Mouse (Mus musculus) C2C12 (cell line): ENCODE measurements around the gene Gm9376. TPM values are rescaled to one million over a fixed set of nuclear protein-coding genes. Genes with fewer than 3 reads are reported as not detected.

Experiments
- H3K27me3 ChIP-seq: one replicate; pipeline ENCODE4 v1.6.1; 2011; ENCODE audit not compliant: control insufficient read depth, insufficient read depth, insufficient read length
- H3K36me3 ChIP-seq: one replicate; pipeline ENCODE4 v1.6.1; 2011; ENCODE audit not compliant: control insufficient read depth, insufficient read depth
- H3K4me3 ChIP-seq: one replicate; pipeline ENCODE4 v1.5.1; 2011; ENCODE audit warnings: mild to moderate bottlenecking, control low read depth; ENCODE audit not compliant: poor library complexity, insufficient read depth, severe bottlenecking
- H3K79me2 ChIP-seq: one replicate; pipeline ENCODE4 v1.6.1; 2011; ENCODE audit not compliant: control insufficient read depth, insufficient read depth
- H3K79me3 ChIP-seq: one replicate; pipeline ENCODE4 v1.6.1; 2011; ENCODE audit warnings: low read depth, control low read depth
- H3ac ChIP-seq: one replicate; pipeline ENCODE3; 2011; ENCODE audit warnings: low read depth; ENCODE audit not compliant: control insufficient read depth, insufficient read length
- CEBPB ChIP-seq: IDR thresholded peaks from one replicate; pipeline ENCODE4 v1.6.1; 2011; ENCODE audit warnings: low read depth, mild to moderate bottlenecking, control low read depth, moderate library complexity
- CTCF ChIP-seq: IDR thresholded peaks from one replicate; pipeline ENCODE4 v1.5.1; 2011; ENCODE audit not compliant: control insufficient read depth, insufficient read depth, insufficient read length
- FOSL1 ChIP-seq: IDR thresholded peaks from one replicate; pipeline ENCODE4 v1.8.0; 2011; ENCODE audit warnings: mild to moderate bottlenecking, low read length; ENCODE audit not compliant: poor library complexity, insufficient read depth, severe bottlenecking
- MAX ChIP-seq: IDR thresholded peaks from one replicate; pipeline ENCODE4 v1.6.1; 2011; ENCODE audit warnings: mild to moderate bottlenecking, control low read depth
- MYOD1 ChIP-seq: IDR thresholded peaks from one replicate; pipeline ENCODE4 v1.6.1; 2011; ENCODE audit warnings: low read depth; ENCODE audit not compliant: control insufficient read depth, insufficient read length
- MYOG ChIP-seq: IDR thresholded peaks from one replicate; pipeline ENCODE4 v1.6.1; 2011; ENCODE audit not compliant: control insufficient read depth, insufficient read length; ENCODE audit errors: extremely low read depth
- USF1 ChIP-seq: IDR thresholded peaks from one replicate; pipeline ENCODE4 v1.6.1; 2011; ENCODE audit warnings: low read depth, mild to moderate bottlenecking, control low read depth, moderate library complexity
- polyA plus RNA-seq: library from polyadenylated mRNA; unstranded; fragments of >200 nt; fragmentation: generic; extraction: Trizol; gene quantifications from one replicate; pipeline ENCODE4 v1.2.1, GENCODE M21; 2012; ENCODE audit warnings: missing spikeins

Gm9376 gene
- polyA plus RNA-seq, 1 experiment: not detected

- Histone ChIP-seq H3K36me3 (no peaks in the 10 kb centered on the region), H3K27me3 (peaks cover 34% of the 10 kb centered on the region), H3K79me2 (no peaks in the 10 kb centered on the region), H3ac (no peak within 1 kb of the TSS), H3K4me3 (no peak within 1 kb of the TSS), H3K79me3 (no peaks in the 10 kb centered on the region)
- TF ChIP-seq MAX (no peak), USF1 (no peak), CTCF (no peak), CEBPB (no peak), FOSL1 (no peak), MYOG (no peak), MYOD1 (no peak)
These were observed 29.9 kb upstream of the Gm9376 start, which contains the start of gene Sox21 for GRCm38 (mm10) chr14:118236886-118237289. TSS of gene Sox21 (minus strand) at chr14:118237030.

GRCm38 (mm10) chr14:118237786-118238185 is 29.0 kb upstream of the Gm9376 start:
- no peak for TF ChIP-seq FOSL1
- no peak for TF ChIP-seq CTCF
- H3K27me3 ChIP-seq: peaks cover 34% of the 10 kb centered on the region
- no peaks in the 10 kb centered on the region for H3K79me2 ChIP-seq
- no peaks in the 10 kb centered on the region for H3K36me3 ChIP-seq
- no peak overlapping the region for H3ac ChIP-seq
- H3K79me3 ChIP-seq: no peaks in the 10 kb centered on the region
- H3K4me3 ChIP-seq: no peak overlapping the region

- Histone ChIP-seq H3K36me3 (no peaks in the 10 kb centered on the region), H3K79me2 (no peaks in the 10 kb centered on the region), H3K27me3 (peaks cover 32% of the 10 kb centered on the region), H3K79me3 (no peaks in the 10 kb centered on the region), H3ac (no peak overlapping the region), H3K4me3 (no peak overlapping the region)
- TF ChIP-seq CTCF: no peak
- TF ChIP-seq CEBPB: no peak
- no peak for TF ChIP-seq MAX
- TF ChIP-seq USF1: no peak
- TF ChIP-seq MYOD1: no peak
- TF ChIP-seq MYOG: no peak
- TF ChIP-seq FOSL1: no peak
These were observed 27.4 kb upstream of the Gm9376 start for GRCm38 (mm10) chr14:118239351-118239750.

GRCm38 (mm10) chr14:118241416-118241815 is 25.3 kb upstream of the Gm9376 start:
- peaks cover 16% of the 10 kb centered on the region for H3K27me3 ChIP-seq
- H3ac ChIP-seq: no peak overlapping the region
- TF ChIP-seq MAX: no peak
- TF ChIP-seq MYOG: no peak
- no peak for TF ChIP-seq USF1
- H3K36me3 ChIP-seq: no peaks in the 10 kb centered on the region
- H3K79me2 ChIP-seq: no peaks in the 10 kb centered on the region
- H3K4me3 ChIP-seq: no peak overlapping the region
- H3K79me3 ChIP-seq: no peaks in the 10 kb centered on the region

- no peak for TF ChIP-seq CEBPB
- TF ChIP-seq MYOG: no peak
- TF ChIP-seq USF1: no peak
- TF ChIP-seq FOSL1: no peak
- no peak for TF ChIP-seq MYOD1
- TF ChIP-seq MAX: no peak
- TF ChIP-seq CTCF: no peak
- Histone ChIP-seq H3K79me2 (no peaks in the 10 kb centered on the region), H3ac (no peak overlapping the region), H3K27me3 (peaks cover 4% of the 10 kb centered on the region), H3K36me3 (no peaks in the 10 kb centered on the region), H3K4me3 (no peak overlapping the region), H3K79me3 (no peaks in the 10 kb centered on the region)
These were observed 13.4 kb upstream of the Gm9376 start for GRCm38 (mm10) chr14:118253381-118253780.

- Histone ChIP-seq H3K79me3 (no peaks in the 10 kb centered on the region), H3K4me3 (no peak overlapping the region), H3K79me2 (no peaks in the 10 kb centered on the region), H3ac (no peak overlapping the region), H3K27me3 (no peaks in the 10 kb centered on the region), H3K36me3 (no peaks in the 10 kb centered on the region)
- TF ChIP-seq MAX (no peak), MYOG (no peak), FOSL1 (no peak), MYOD1 (no peak), CEBPB (no peak), CTCF (no peak), USF1 (no peak)
These were observed 2.1 kb downstream of the Gm9376 start for GRCm38 (mm10) chr14:118268849-118269248.
